Mouse (Mus musculus): ENCODE measurements around the gene Zfr. TPM values are rescaled to one million over a fixed set of nuclear protein-coding genes. Genes with fewer than 3 reads are reported as not detected.

Zfr gene
- polyA plus RNA-seq (2015; fragmentation: Nextera tagmentation; extraction: Ambion mirVana), result 149 and 153 TPM in 2 replicates

GRCm38 (mm10) chr15:12117242-12118092 is at the start of gene Zfr:
Zfr (plus strand) TSS chr15:12117831.
- Histone ChIP-seq H3K4me1 (replicated peaks) (peaks cover 24% of the 10 kb centered on the region), H3K9ac (replicated peaks) (peak within 1 kb of the TSS; percentile 97), H3K4me2 (replicated peaks) (peak within 1 kb of the TSS; percentile 86), H3K27ac (peak within 1 kb of the TSS; percentile 94), H3K27me3 (no peaks in the 10 kb centered on the region), H3K36me3 (no peaks in the 10 kb centered on the region), H3K4me3 (replicated peaks) (peak within 1 kb of the TSS; percentile 97), H3K9me3 (no peaks in the 10 kb centered on the region)
- ATAC-seq, result peak; percentile 95
- under 1% methylated on average over 46 of the region's 59 CpGs for WGBS

- no peaks in the 10 kb centered on the region for H3K27me3 ChIP-seq
- H3K4me3 ChIP-seq (replicated peaks), result no peak overlapping the region
- no peak overlapping the region for H3K27ac ChIP-seq
- WGBS, result 72% methylated on average over 2 of the region's 2 CpGs
- H3K9ac ChIP-seq (replicated peaks), result no peak overlapping the region
- no peak overlapping the region for H3K4me2 ChIP-seq (replicated peaks)
- H3K36me3 ChIP-seq, result no peaks in the 10 kb centered on the region
- no peak for ATAC-seq
- H3K9me3 ChIP-seq, result no peaks in the 10 kb centered on the region
- 0 out of 2 replicates have a peak, but pooled peaks cover 6% of the 10 kb centered on the region for H3K4me1 ChIP-seq (replicated peaks)
These were observed 49.7 kb upstream of the Zfr start for GRCm38 (mm10) chr15:12067971-12068370.

DNA sequence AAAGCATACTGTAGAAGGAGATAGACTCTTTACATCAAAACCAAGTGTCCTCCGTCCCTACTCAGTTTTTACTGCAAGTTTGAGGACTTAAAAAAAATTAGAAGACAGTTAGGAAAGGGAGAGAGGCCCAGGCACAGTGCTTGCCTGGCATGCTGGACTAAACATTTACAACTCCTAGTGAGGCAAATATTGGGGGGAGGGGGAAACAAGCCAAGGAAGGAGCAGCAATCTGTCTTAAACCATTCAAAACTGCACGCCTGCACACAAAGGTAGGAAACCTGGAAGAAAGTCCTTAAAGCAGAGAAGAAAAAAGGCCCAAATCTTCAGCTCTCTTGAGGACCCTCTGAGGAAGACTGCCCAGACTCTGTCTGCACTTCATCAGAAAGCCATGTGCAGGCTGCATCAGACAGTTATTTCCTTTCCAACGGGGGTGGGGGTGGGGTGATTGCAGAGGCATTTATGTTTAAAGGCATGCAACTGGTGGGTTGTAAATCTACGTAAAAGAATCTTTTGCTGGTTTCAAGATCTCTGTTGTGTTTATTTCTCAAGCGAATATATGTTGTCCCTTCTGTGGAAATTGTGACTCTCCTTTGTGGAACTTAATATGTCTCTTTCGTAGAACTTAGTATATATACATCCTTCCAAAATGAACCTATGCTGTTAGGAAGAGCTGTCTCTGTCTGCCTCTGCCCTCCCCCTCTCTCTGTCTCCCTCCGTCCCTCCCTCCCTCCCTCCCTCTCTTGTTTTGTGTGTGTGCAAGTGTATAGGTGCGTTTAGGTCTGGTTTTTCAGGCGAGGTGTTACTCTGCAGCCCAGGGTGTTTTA is 49.0 kb upstream of the Zfr start:
- Histone ChIP-seq H3K9me3 (no peaks in the 10 kb centered on the region), H3K4me1 (replicated peaks) (0 out of 2 replicates have a peak, but pooled peaks cover 6% of the 10 kb centered on the region), H3K36me3 (no peaks in the 10 kb centered on the region), H3K4me2 (replicated peaks) (no peak overlapping the region), H3K27me3 (no peaks in the 10 kb centered on the region), H3K27ac (no peak overlapping the region), H3K9ac (replicated peaks) (no peak overlapping the region), H3K4me3 (replicated peaks) (no peak overlapping the region)
- no peak for ATAC-seq
- 72% methylated on average over 9 of the region's 9 CpGs for WGBS

DNA sequence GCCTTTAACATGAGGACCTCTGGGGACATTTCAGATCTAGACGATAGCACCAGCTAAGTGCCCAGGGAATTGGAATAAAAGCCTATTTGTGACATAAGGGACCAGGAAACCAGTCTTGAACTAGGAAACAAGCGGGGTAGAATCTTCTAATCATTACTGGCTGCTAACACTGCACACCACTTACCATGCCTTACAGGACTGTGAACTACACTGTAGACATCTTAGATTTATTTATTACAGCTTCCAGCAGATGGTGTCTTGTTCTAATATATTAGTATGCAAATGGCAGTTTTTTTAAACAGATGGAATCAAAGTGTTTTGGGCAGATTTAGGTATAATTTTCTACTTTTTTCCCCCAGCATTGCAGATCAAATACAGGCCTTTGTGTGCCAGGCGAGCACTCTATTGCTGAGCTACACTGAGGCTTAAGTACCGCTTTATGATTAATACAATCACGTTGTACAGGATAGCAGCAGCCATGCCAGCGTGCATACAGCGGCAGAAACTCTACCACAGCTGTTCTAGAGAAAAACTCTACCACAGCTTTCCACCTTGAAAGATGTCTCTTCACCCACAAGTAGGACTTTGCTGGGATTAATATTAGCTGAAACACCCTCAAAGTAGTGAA is 44.8 kb upstream of the Zfr start:
- H3K9me3 ChIP-seq, result no peaks in the 10 kb centered on the region
- no peak overlapping the region for H3K9ac ChIP-seq (replicated peaks)
- H3K27me3 ChIP-seq, result no peaks in the 10 kb centered on the region
- ATAC-seq, result no peak
- WGBS, result 82% methylated on average over 7 of the region's 7 CpGs
- no peaks in the 10 kb centered on the region for H3K4me1 ChIP-seq (replicated peaks)
- no peak overlapping the region for H3K27ac ChIP-seq
- H3K36me3 ChIP-seq, result no peaks in the 10 kb centered on the region
- no peak overlapping the region for H3K4me3 ChIP-seq (replicated peaks)
- H3K4me2 ChIP-seq (replicated peaks), result no peak overlapping the region

GRCm38 (mm10) chr15:12074426-12074825 is 43.2 kb upstream of the Zfr start:
- 92% methylated on average over 6 of the region's 6 CpGs for WGBS
- no peak for ATAC-seq
- Histone ChIP-seq H3K4me1 (replicated peaks) (no peaks in the 10 kb centered on the region), H3K4me2 (replicated peaks) (no peak overlapping the region), H3K9ac (replicated peaks) (no peak overlapping the region), H3K27me3 (no peaks in the 10 kb centered on the region), H3K36me3 (no peaks in the 10 kb centered on the region), H3K27ac (no peak overlapping the region), H3K9me3 (no peaks in the 10 kb centered on the region), H3K4me3 (replicated peaks) (no peak overlapping the region)

DNA sequence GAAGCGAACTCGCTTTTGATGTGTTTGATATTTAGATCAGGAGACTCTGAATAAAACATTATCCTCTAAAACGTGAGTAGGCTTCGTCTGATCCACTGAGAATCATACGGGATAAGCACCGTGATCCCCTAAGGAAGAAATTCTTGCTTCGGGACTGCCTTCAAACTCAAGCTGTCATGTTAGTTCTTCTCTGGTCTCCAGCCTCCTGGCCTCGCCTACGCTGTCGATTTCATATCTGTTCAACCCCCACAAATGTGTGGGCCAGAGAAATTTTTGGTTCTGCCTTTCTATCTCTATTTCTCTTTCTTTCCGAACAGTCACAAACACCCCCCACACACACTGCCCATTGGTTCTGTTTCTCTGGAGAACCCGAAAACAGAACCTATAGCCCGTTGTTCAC is 35.3 kb upstream of the Zfr start:
- WGBS, result 87% methylated on average over 13 of the region's 13 CpGs

DNA sequence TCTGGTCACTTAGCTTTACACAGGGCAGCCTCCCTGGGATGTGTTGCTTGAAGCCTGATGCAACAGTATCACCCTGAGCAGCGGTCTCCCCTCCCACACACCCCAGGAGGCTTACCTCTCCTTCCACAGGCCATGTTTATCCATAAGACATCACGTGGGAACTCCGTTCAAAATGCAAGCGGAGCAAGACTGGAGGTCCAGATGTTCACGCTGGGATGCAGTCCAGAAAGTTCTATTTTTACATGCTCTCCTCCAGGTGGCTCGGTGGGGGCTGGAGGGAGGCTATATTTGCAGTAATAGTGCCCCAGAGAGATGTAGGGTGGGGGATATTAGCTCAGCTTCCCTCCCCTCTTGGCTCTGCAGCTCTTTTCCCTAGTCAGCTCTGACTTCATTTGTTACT is 33.5 kb upstream of the Zfr start:
- H3K9me3 ChIP-seq, result no peaks in the 10 kb centered on the region
- H3K4me2 ChIP-seq (replicated peaks), result no peak overlapping the region
- no peaks in the 10 kb centered on the region for H3K4me1 ChIP-seq (replicated peaks)
- no peak overlapping the region for H3K27ac ChIP-seq
- no peak for ATAC-seq
- 74% methylated on average over 6 of the region's 6 CpGs for WGBS
- H3K27me3 ChIP-seq, result no peaks in the 10 kb centered on the region
- H3K36me3 ChIP-seq, result no peaks in the 10 kb centered on the region
- H3K4me3 ChIP-seq (replicated peaks), result no peak overlapping the region
- H3K9ac ChIP-seq (replicated peaks), result no peak overlapping the region

More for the DNA sequence above, 35.3 kb upstream of the Zfr start:
- H3K27me3 ChIP-seq, result no peaks in the 10 kb centered on the region
- no peaks in the 10 kb centered on the region for H3K36me3 ChIP-seq
- no peak for ATAC-seq
- H3K4me2 ChIP-seq (replicated peaks), result no peak overlapping the region
- no peak overlapping the region for H3K9ac ChIP-seq (replicated peaks)
- H3K4me1 ChIP-seq (replicated peaks), result no peaks in the 10 kb centered on the region
- no peak overlapping the region for H3K4me3 ChIP-seq (replicated peaks)
- H3K9me3 ChIP-seq, result no peaks in the 10 kb centered on the region
- H3K27ac ChIP-seq, result no peak overlapping the region

GRCm38 (mm10) chr15:12084859-12085258 is 32.8 kb upstream of the Zfr start:
- H3K4me3 ChIP-seq (replicated peaks), result no peak overlapping the region
- peak; percentile 73; the same call in 1 of the 2 replicates for ATAC-seq

DNA sequence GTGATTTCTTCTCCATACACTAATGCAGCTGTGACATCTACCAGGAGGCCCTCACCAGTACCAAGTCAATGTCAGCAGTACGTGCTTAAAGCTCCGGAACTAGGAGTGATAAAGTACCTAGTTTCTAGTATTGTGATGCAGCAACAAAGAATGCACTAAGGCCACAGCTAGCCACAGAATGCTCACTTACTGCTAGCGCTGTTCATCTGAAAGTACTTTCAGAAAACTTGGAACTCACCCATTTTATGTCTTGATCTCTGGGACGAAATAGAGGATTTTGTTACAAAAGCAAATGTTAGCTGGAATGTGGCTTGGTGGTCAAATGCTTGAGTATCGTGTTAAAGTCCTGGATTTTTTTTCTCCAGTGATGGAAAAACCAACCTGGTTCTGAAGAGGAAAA is 30.0 kb upstream of the Zfr start:
- ATAC-seq, result no peak
- H3K27ac ChIP-seq, result no peak overlapping the region
- no peaks in the 10 kb centered on the region for H3K27me3 ChIP-seq
- no peak overlapping the region for H3K9ac ChIP-seq (replicated peaks)
- H3K4me2 ChIP-seq (replicated peaks), result no peak overlapping the region
- WGBS, result 89% methylated on average over 5 of the region's 5 CpGs
- no peaks in the 10 kb centered on the region for H3K36me3 ChIP-seq
- no peak overlapping the region for H3K4me3 ChIP-seq (replicated peaks)
- no peaks in the 10 kb centered on the region for H3K9me3 ChIP-seq
- peaks cover 2% of the 10 kb centered on the region for H3K4me1 ChIP-seq (replicated peaks)

More at GRCm38 (mm10) chr15:12084859-12085258, 32.8 kb upstream of the Zfr start:
- H3K9ac ChIP-seq (replicated peaks), result no peak overlapping the region
- H3K36me3 ChIP-seq, result no peaks in the 10 kb centered on the region
- H3K9me3 ChIP-seq, result no peaks in the 10 kb centered on the region
- no peak overlapping the region for H3K27ac ChIP-seq
- WGBS, result 85% methylated on average over 4 of the region's 4 CpGs
- no peaks in the 10 kb centered on the region for H3K4me1 ChIP-seq (replicated peaks)
- no peak overlapping the region for H3K4me2 ChIP-seq (replicated peaks)
- H3K27me3 ChIP-seq, result no peaks in the 10 kb centered on the region

- no peak for ATAC-seq
- no peak overlapping the region for H3K4me2 ChIP-seq (replicated peaks)
- no peaks in the 10 kb centered on the region for H3K36me3 ChIP-seq
- no peaks in the 10 kb centered on the region for H3K9me3 ChIP-seq
- no peak overlapping the region for H3K9ac ChIP-seq (replicated peaks)
- peaks cover 6% of the 10 kb centered on the region for H3K4me1 ChIP-seq (replicated peaks)
- H3K27ac ChIP-seq, result no peak overlapping the region
- H3K4me3 ChIP-seq (replicated peaks), result no peak overlapping the region
- no peaks in the 10 kb centered on the region for H3K27me3 ChIP-seq
- 81% methylated on average over 10 of the region's 10 CpGs for WGBS
These were observed 29.5 kb upstream of the Zfr start for GRCm38 (mm10) chr15:12088091-12088490.

DNA sequence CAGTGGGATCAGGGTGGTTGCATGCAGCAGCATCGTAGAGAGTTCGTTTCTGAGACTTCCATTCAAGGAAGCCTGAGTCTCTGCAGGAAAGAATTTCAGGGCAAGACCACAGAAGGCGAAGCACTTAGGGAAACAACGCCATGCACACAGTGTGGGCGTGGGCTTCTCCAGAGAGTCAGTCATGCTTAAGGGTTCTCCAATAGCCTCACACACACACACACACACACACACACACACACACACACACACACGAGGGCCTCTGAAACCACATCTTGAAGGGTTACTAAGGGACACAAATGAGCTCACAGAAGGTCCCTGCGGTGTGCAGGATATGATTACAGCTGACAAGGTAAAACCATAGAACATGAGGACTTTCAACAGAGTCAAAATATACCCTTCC is 27.5 kb upstream of the Zfr start:
- Histone ChIP-seq H3K4me1 (replicated peaks) (peaks cover 18% of the 10 kb centered on the region), H3K9ac (replicated peaks) (no peak overlapping the region), H3K27me3 (no peaks in the 10 kb centered on the region), H3K4me2 (replicated peaks) (no peak overlapping the region), H3K9me3 (no peaks in the 10 kb centered on the region), H3K4me3 (replicated peaks) (no peak overlapping the region), H3K27ac (no peak overlapping the region), H3K36me3 (no peaks in the 10 kb centered on the region)
- 73% methylated on average over 7 of the region's 7 CpGs for WGBS
- no peak for ATAC-seq
